Mouse (Mus musculus) E14TG2a.4 (cell line): ENCODE results near the gene Eef2.

ENCODE experiments used
- CTCF ChIP-seq: conservative IDR thresholded peaks from 2 replicates; pipeline ENCODE4 v1.5.1; 2014; ENCODE audit warnings: low read length
- POU5F1 ChIP-seq: IDR thresholded peaks from 2 replicates; pipeline ENCODE4 v1.6.1; 2014; ENCODE audit warnings: low read length, borderline replicate concordance

GRCm38 (mm10) chr10:81200141-81200540 is 23.7 kb downstream of the Eef2 start:
- TF ChIP-seq CTCF (no peak), POU5F1 (no peak)
